Mouse (Mus musculus) forebrain, embryonic 13.5 days (tissue): ENCODE measurements around the gene Itpr1. TPM values are rescaled to one million over a fixed set of nuclear protein-coding genes. Genes with fewer than 3 reads are reported as not detected.

Source experiments
- ATAC-seq: fragments of 200-750 bp; cut with Nextera tagmentation; 2 replicates; pipeline ENCODE4 v1.8.0; 2017
- H3K27ac ChIP-seq: fragments of 300-500 bp; sonication (generic); 2 replicates; pipeline ENCODE4 v1.5.1; 2015; ENCODE audit warnings: inconsistent platforms, mild to moderate bottlenecking, moderate library complexity
- H3K27me3 ChIP-seq: fragments of 300-500 bp; sonication (generic); 2 replicates; pipeline ENCODE4 v1.6.1; 2015; ENCODE audit warnings: mild to moderate bottlenecking, inconsistent platforms
- H3K36me3 ChIP-seq: fragments of 300-500 bp; sonication (generic); 2 replicates; pipeline ENCODE4 v1.6.1; 2015; ENCODE audit warnings: mild to moderate bottlenecking, inconsistent platforms; ENCODE audit not compliant: poor library complexity, severe bottlenecking
- H3K4me1 ChIP-seq: fragments of 300-500 bp; sonication (generic); 2 replicates; pipeline ENCODE4 v1.6.1; 2015; ENCODE audit warnings: inconsistent platforms
- H3K4me2 ChIP-seq: fragments of 300-500 bp; sonication (generic); 2 replicates; pipeline ENCODE4 v1.6.1; 2015; ENCODE audit warnings: inconsistent platforms, mild to moderate bottlenecking, moderate library complexity
- H3K4me3 ChIP-seq: fragments of 300-500 bp; sonication (generic); 2 replicates; pipeline ENCODE4 v1.5.1; 2015; ENCODE audit warnings: mild to moderate bottlenecking, inconsistent platforms
- H3K9ac ChIP-seq: fragments of 300-500 bp; sonication (generic); 2 replicates; pipeline ENCODE4 v1.6.1; 2015; ENCODE audit warnings: mild to moderate bottlenecking, inconsistent platforms
- H3K9me3 ChIP-seq: fragments of 300-500 bp; sonication (generic); replicated peaks from 2 replicates; pipeline ENCODE4 v1.6.1; 2016; ENCODE audit warnings: inconsistent platforms
- WGBS: fragments of 180-500 bp; shearing (Covaris S2); methylation state at CpG from one replicate; pipeline ENCODE4 v1.1.7; 2015; 5-methylcytosine and 5-hydroxymethylcytosine counted together
- polyA plus RNA-seq: library from polyadenylated mRNA; unstranded; fragments of >200 nt; fragmentation: Nextera tagmentation; extraction: Ambion mirVana; gene quantifications from 2 replicates; pipeline ENCODE4 v1.2.1, GENCODE M21; 2015

Itpr1 gene
- polyA plus RNA-seq, 1 experiment from 2014 or later = 6.9 TPM

DNA sequence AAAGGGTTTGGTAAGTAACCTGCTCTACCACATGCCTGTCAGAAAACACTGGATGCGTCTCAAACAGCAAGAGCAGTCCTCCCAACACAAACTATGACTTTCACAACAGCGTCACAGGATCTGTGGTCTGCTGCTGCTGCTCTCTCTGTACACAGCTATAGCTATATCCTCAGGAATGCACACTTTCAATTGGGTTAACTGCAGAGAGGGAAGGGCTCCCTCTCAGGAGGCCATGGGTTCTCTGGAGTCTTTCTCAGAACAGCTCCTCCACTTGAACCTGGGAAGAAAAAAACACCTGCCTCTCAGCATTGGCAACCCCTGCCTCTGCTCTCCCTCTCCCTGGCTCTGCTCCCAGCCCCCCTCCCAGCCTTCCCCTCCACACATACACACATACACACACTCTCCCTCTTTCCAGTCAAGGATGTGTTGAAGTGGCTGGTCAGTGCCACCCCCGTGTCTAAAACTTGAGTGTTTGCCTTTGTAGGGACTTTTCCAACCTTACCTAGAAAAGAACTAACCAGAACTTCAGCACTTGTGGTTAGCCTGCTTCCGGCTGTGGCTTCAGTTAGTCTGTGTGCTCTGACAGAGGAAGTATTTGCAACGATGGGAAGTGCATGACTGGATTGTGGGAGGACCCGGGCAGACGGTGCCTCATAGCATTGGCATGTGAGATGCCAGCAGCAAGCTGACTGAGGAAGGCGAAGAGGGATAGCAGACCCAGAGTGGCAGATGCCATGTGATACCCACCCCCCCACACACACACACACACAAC, 323.8 kb downstream of the Itpr1 start:
- Histone ChIP-seq H3K27ac (no peak overlapping the region), H3K9me3 (no peaks in the 10 kb centered on the region), H3K4me1 (no peaks in the 10 kb centered on the region), H3K4me3 (no peak overlapping the region), H3K27me3 (no peaks in the 10 kb centered on the region), H3K9ac (no peak overlapping the region), H3K4me2 (no peak overlapping the region), H3K36me3 (no peaks in the 10 kb centered on the region)
- 81% methylated on average over 8 of the region's 8 CpGs for WGBS
- peak; percentile 13; the same call in 1 of the 2 replicates for ATAC-seq

DNA sequence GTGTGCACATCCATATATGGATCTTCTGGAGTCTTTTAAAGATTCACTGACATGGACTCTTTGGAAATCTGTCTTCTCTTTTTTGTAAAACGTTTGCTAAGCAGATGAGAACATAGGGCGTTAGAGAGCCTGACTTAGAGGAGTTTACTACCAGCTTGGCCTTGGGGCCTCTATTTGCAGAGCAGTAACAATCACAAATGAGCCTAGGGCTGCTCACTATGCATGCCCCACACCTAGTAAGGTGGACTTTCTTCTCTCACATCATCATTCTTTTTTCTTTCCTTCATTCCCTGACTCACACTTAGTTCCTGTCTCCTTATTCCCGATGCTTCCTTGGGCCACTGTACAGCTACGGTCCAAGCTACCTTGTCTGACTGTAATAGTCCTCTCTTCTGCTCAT, 325.5 kb downstream of the Itpr1 start:
- H3K27me3 ChIP-seq = no peaks in the 10 kb centered on the region
- no peak for ATAC-seq
- no peaks in the 10 kb centered on the region for H3K9me3 ChIP-seq
- 94% methylated on average over 4 of the region's 4 CpGs for WGBS
- H3K27ac ChIP-seq = no peak overlapping the region
- no peaks in the 10 kb centered on the region for H3K36me3 ChIP-seq
- no peak overlapping the region for H3K4me3 ChIP-seq
- H3K4me2 ChIP-seq = no peak overlapping the region
- H3K4me1 ChIP-seq = no peaks in the 10 kb centered on the region
- H3K9ac ChIP-seq = no peak overlapping the region

DNA sequence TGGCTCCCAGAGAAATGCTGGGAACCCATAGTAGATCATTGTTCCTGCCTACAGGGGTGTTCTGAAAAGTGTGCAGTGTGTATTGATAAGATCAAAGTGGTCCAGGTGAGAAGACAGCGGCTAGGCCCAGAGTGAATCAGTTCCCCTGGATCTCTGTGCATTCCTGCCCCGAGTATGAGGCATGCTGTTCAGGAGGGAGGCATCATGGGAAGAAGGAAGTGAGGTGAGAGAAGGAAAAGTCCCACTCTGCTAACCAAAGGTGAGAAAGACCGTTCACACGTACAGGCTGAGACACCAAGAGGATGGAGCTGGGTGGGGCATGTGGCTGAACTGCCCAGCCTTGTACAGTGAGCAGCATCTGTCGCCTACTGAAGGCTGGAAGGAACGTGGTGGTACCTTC, 327.5 kb downstream of the Itpr1 start:
- Histone ChIP-seq H3K9ac (no peak overlapping the region), H3K27me3 (no peaks in the 10 kb centered on the region), H3K4me3 (no peak overlapping the region), H3K36me3 (no peaks in the 10 kb centered on the region), H3K9me3 (no peaks in the 10 kb centered on the region), H3K4me1 (no peaks in the 10 kb centered on the region), H3K4me2 (no peak overlapping the region), H3K27ac (no peak overlapping the region)
- no peak for ATAC-seq
- 91% methylated on average over 6 of the region's 6 CpGs for WGBS

DNA sequence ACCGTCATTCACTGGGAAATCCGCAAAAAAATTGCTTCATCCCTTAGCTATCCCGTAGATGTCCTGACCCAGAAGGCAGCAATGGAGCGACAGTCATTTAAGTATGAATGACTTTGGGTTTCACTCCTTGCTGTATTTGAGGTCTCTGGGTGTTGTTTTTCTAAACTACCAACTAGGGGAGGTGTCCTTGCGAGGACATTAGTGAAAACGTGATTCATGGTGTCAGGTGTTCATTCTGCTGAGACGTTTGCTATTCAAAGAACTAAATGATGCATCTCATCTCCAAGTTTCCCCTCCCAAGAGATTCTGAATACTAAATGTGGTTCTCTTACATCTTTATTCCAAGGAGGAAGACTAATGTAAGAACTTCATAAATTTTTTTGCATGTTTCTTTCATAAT, 332.0 kb downstream of the Itpr1 start:
- 78% methylated on average over 7 of the region's 7 CpGs for WGBS
- Histone ChIP-seq H3K4me2 (no peak overlapping the region), H3K27ac (no peak overlapping the region), H3K27me3 (no peaks in the 10 kb centered on the region), H3K4me1 (no peaks in the 10 kb centered on the region), H3K9me3 (no peaks in the 10 kb centered on the region), H3K4me3 (no peak overlapping the region), H3K9ac (no peak overlapping the region), H3K36me3 (no peaks in the 10 kb centered on the region)
- ATAC-seq = no peak

GRCm38 (mm10) chr6:108545464-108545863, 332.6 kb downstream of the Itpr1 start:
- Histone ChIP-seq H3K9me3 (no peaks in the 10 kb centered on the region), H3K9ac (no peak overlapping the region), H3K27me3 (no peaks in the 10 kb centered on the region), H3K27ac (no peak overlapping the region), H3K4me1 (no peaks in the 10 kb centered on the region), H3K36me3 (no peaks in the 10 kb centered on the region), H3K4me3 (no peak overlapping the region), H3K4me2 (no peak overlapping the region)
- ATAC-seq = no peak
- 77% methylated on average over 5 of the region's 5 CpGs for WGBS

GRCm38 (mm10) chr6:108548413-108548812, 335.5 kb downstream of the Itpr1 start:
- Histone ChIP-seq H3K9ac (no peak overlapping the region), H3K4me3 (no peak overlapping the region), H3K36me3 (no peaks in the 10 kb centered on the region), H3K27me3 (no peaks in the 10 kb centered on the region), H3K27ac (no peak overlapping the region), H3K4me2 (no peak overlapping the region), H3K9me3 (no peaks in the 10 kb centered on the region), H3K4me1 (no peaks in the 10 kb centered on the region)
- ATAC-seq = no peak
- 93% methylated on average over 3 of the region's 3 CpGs for WGBS

- Histone ChIP-seq H3K4me1 (no peaks in the 10 kb centered on the region), H3K4me2 (no peak overlapping the region), H3K27ac (no peak overlapping the region)
These were observed 336.6 kb downstream of the Itpr1 start for GRCm38 (mm10) chr6:108549495-108549935.

DNA sequence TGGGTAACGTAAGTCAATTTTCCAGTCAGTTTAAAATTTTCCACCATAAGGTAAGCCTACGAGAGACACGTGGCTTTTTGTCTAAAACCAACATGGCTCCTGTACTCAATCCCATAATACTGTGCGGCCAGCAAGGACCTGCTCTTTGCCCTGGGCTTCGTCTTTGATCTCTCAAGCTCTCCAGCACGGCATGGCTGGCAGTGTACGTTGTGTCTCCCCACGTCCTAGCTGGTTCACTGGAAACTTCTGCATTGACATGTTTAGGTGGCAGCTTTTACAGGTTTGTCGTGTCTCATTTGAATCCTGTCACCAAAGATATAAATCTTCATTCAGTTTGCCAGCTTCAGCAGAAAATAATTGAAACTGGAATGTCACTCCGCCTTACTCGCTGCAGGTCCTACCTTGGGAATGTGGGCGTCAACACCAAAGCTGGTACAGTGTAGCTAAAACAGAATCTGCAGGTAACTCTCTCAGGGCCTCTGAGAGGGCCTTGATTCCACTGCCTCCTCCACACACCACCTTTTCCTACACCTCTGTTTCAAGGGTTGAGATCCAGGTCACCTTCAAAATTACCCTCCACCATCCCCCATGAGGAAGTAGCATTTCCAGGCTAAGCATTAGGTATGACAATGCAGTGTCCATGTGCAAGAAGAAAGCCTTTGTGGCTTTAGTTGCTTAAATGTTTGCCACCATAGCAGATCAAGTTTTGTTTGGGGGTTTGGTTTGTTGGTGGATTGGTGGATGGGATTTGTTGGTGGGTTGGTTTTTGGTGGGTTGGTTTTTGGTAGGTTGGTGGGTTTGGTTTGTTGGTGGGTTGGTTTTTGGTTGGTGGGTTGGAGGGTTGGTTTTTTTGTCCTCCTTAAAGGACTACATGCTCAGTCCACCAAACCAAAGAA, 339.1 kb downstream of the Itpr1 start:
- 90% methylated on average over 12 of the region's 12 CpGs for WGBS
- H3K9ac ChIP-seq = no peak overlapping the region
- H3K4me3 ChIP-seq = no peak overlapping the region
- no peak for ATAC-seq
- H3K36me3 ChIP-seq = no peaks in the 10 kb centered on the region
- no peaks in the 10 kb centered on the region for H3K27me3 ChIP-seq
- H3K27ac ChIP-seq = no peak overlapping the region
- no peaks in the 10 kb centered on the region for H3K9me3 ChIP-seq
- no peaks in the 10 kb centered on the region for H3K4me1 ChIP-seq
- no peak overlapping the region for H3K4me2 ChIP-seq

More at GRCm38 (mm10) chr6:108549495-108549935, 336.6 kb downstream of the Itpr1 start:
- no peak for ATAC-seq
- Histone ChIP-seq H3K9ac (no peak overlapping the region), H3K4me3 (no peak overlapping the region), H3K9me3 (no peaks in the 10 kb centered on the region), H3K36me3 (no peaks in the 10 kb centered on the region), H3K27me3 (no peaks in the 10 kb centered on the region)
- 81% methylated on average over 6 of the region's 6 CpGs for WGBS

DNA sequence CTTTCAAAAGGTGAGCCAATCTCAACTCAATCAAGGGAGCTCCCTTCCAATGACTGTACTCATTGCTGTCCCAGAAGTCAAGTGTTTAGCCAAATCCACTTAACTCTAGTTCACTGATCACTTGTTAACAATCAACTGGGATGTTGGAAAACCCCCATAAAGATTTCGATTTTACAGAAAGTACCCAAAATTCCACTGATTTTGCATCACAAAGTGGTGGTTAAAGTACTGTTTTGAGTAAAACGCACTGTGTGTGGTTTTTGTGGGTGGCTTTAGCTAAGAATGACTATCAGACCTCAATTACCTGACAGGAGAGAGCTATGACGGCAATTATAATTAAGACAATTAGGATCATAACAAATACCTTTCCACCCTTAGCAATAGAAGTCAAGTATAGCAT, 340.1 kb downstream of the Itpr1 start:
- Histone ChIP-seq H3K9me3 (no peaks in the 10 kb centered on the region), H3K36me3 (no peaks in the 10 kb centered on the region), H3K4me1 (no peaks in the 10 kb centered on the region), H3K9ac (no peak overlapping the region), H3K4me3 (no peak overlapping the region), H3K27me3 (no peaks in the 10 kb centered on the region), H3K27ac (no peak overlapping the region), H3K4me2 (no peak overlapping the region)
- WGBS = 89% methylated on average over 3 of the region's 3 CpGs
- no peak for ATAC-seq

- H3K4me3 ChIP-seq = no peak overlapping the region
- no peaks in the 10 kb centered on the region for H3K4me1 ChIP-seq
- WGBS = 92% methylated on average over 4 of the region's 4 CpGs
- no peak for ATAC-seq
- H3K27ac ChIP-seq = no peak overlapping the region
- H3K9me3 ChIP-seq = no peaks in the 10 kb centered on the region
- H3K36me3 ChIP-seq = no peaks in the 10 kb centered on the region
- H3K4me2 ChIP-seq = no peak overlapping the region
- no peaks in the 10 kb centered on the region for H3K27me3 ChIP-seq
- H3K9ac ChIP-seq = no peak overlapping the region
These were observed 340.6 kb downstream of the Itpr1 start for GRCm38 (mm10) chr6:108553536-108553935.

DNA sequence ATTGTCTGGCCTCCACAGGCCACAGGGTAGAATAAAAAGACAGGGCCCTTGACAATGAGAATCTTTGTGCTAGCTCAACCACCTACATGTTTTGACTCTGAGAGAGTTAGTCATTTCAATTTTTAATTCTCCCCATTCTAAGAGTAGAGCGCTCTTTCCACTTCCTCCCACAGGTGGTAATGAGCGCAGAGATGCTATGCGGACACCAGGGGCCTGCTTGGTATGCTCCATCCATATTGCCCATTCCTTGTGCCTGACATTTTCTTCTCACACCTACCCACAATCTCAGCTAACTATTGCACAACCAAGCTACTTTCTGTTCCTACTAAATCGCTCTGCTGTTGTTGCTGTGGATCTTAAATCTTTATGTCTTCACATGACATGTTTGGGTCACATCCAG, 341.5 kb downstream of the Itpr1 start:
- no peak overlapping the region for H3K4me2 ChIP-seq
- H3K9me3 ChIP-seq = no peaks in the 10 kb centered on the region
- H3K27me3 ChIP-seq = no peaks in the 10 kb centered on the region
- no peak overlapping the region for H3K27ac ChIP-seq
- WGBS = 93% methylated on average over 4 of the region's 4 CpGs
- no peak for ATAC-seq
- no peak overlapping the region for H3K9ac ChIP-seq
- H3K4me1 ChIP-seq = no peaks in the 10 kb centered on the region
- no peaks in the 10 kb centered on the region for H3K36me3 ChIP-seq
- no peak overlapping the region for H3K4me3 ChIP-seq

- Histone ChIP-seq H3K36me3 (no peaks in the 10 kb centered on the region), H3K4me3 (no peak overlapping the region), H3K4me2 (no peak overlapping the region), H3K27ac (no peak overlapping the region), H3K4me1 (no peaks in the 10 kb centered on the region), H3K9me3 (no peaks in the 10 kb centered on the region), H3K9ac (no peak overlapping the region), H3K27me3 (no peaks in the 10 kb centered on the region)
- no peak for ATAC-seq
- WGBS = 91% methylated on average over 5 of the region's 5 CpGs
These were observed 342.0 kb downstream of the Itpr1 start for GRCm38 (mm10) chr6:108554878-108555277.
